ENCODE assay signal across 7 mouse cellular contexts in genomic region chr11:20445903-20446264, GRCm38 (mm10).
DNase-seq lines count a peak whose midpoint lies in the region; ATAC-seq and TF ChIP-seq lines count a peak whose summit lies in the region.

No protein-coding gene starts in this region.

- peak overlapping the region; percentile 18; the same call in 1 of the 2 replicates for H3K4me3 ChIP-seq in intestine, embryonic 14.5 days (ENCODE audit: low read depth, low read length)
- peak overlapping the region; percentile 23 for H3K4me3 ChIP-seq in limb, embryonic 12.5 days (replicated peaks)
- H3K4me3 ChIP-seq in midbrain, embryonic 13.5 days (replicated peaks) = peak overlapping the region; percentile 28
- peak overlapping the region; percentile 37 for H3K4me3 ChIP-seq in small intestine, adult 2 months (ENCODE audit: low read depth, low read length)

- H3K4me2 ChIP-seq in intestine, embryonic 14.5 days (ENCODE audit: low read length) = peak overlapping the region; percentile 49
- H3K4me2 ChIP-seq in limb, embryonic 12.5 days = peak overlapping the region; percentile 58
- H3K4me2 ChIP-seq in midbrain, embryonic 13.5 days (replicated peaks) = peak overlapping the region; percentile 51

- no peaks in the 10 kb centered on the region for H3K4me1 ChIP-seq in intestine, embryonic 14.5 days (replicated peaks; ENCODE audit: control insufficient read depth, insufficient read depth, low read length)
- peaks cover 7% of the 10 kb centered on the region for H3K4me1 ChIP-seq in limb, embryonic 12.5 days (replicated peaks)
- H3K4me1 ChIP-seq in midbrain, embryonic 13.5 days (replicated peaks) = peaks cover 25% of the 10 kb centered on the region
- H3K4me1 ChIP-seq in small intestine, adult 2 months (ENCODE audit: control insufficient read depth, insufficient read depth, insufficient read length, low read length) = 0 out of 2 replicates have a peak, but pooled peaks cover 3% of the 10 kb centered on the region

- H3K27me3 ChIP-seq in intestine, embryonic 14.5 days (replicated peaks; ENCODE audit: control insufficient read depth, insufficient read depth, low read length) = no peaks in the 10 kb centered on the region
- no peaks in the 10 kb centered on the region; the same call in 1 of the 2 replicates for H3K27me3 ChIP-seq in limb, embryonic 12.5 days
- no peaks in the 10 kb centered on the region; the same call in 1 of the 2 replicates for H3K27me3 ChIP-seq in midbrain, embryonic 13.5 days
- H3K27me3 ChIP-seq in small intestine, adult 2 months (ENCODE audit: control insufficient read depth, insufficient read depth, low read length) = no peaks in the 10 kb centered on the region

- DNase-seq in adrenal gland, adult (ENCODE audit: inconsistent age in 2 of 2, low spot score in 1 of 2) = peak; percentile 51 to 80
- peak; percentile 42 to 63 for DNase-seq in cerebellum, postnatal 36 days
- peak; percentile 80 for DNase-seq in gastrocnemius, postnatal 10 days
- DNase-seq in intestine, embryonic 14.5 days (ENCODE audit: low spot score) = peak; percentile 90

- H3K36me3 ChIP-seq in intestine, embryonic 14.5 days (ENCODE audit: control insufficient read depth, insufficient read depth, low read length) = no peaks in the 10 kb centered on the region
- no peaks in the 10 kb centered on the region for H3K36me3 ChIP-seq in limb, embryonic 12.5 days
- no peaks in the 10 kb centered on the region for H3K36me3 ChIP-seq in midbrain, embryonic 13.5 days
- H3K36me3 ChIP-seq in small intestine, adult 2 months (ENCODE audit: control insufficient read depth, insufficient read depth, low read length) = no peaks in the 10 kb centered on the region

- 1% methylated on average over 6 of the region's 6 CpGs for WGBS in intestine, embryonic 14.5 days
- 3% methylated on average over 6 of the region's 6 CpGs for WGBS in limb, embryonic 12.5 days
- WGBS in midbrain, embryonic 13.5 days = 3% methylated on average over 6 of the region's 6 CpGs
- 4% methylated on average over 6 of the region's 6 CpGs for whole genome bisulfite sequencing in small intestine, adult 2 months

- TF ChIP-seq CTCF in small intestine, adult 2 months (IDR thresholded peaks at IDR 0.05; ENCODE audit: extremely low read depth, insufficient read length, insufficient replicate concordance, low read depth, low read length) = peak; percentile 88

- H3K9ac ChIP-seq in intestine, embryonic 14.5 days (ENCODE audit: low read length) = no peak overlapping the region
- peak overlapping the region; percentile 23 for H3K9ac ChIP-seq in limb, embryonic 12.5 days (replicated peaks)
- H3K9ac ChIP-seq in midbrain, embryonic 13.5 days (replicated peaks) = peak overlapping the region; percentile 30; the same call in 1 of the 2 replicates

- H3K9me3 ChIP-seq in intestine, embryonic 14.5 days (ENCODE audit: control insufficient read depth, low read length) = no peaks in the 10 kb centered on the region
- peaks cover 9% of the 10 kb centered on the region for H3K9me3 ChIP-seq in limb, embryonic 12.5 days
- no peaks in the 10 kb centered on the region for H3K9me3 ChIP-seq in midbrain, embryonic 13.5 days

- no peak for TF ChIP-seq POLR2A in small intestine, adult 2 months (IDR thresholded peaks at IDR 0.05; ENCODE audit: low read depth, low read length)

- H3K27ac ChIP-seq in intestine, embryonic 14.5 days (ENCODE audit: low read depth) = no peak overlapping the region
- no peak overlapping the region for H3K27ac ChIP-seq in limb, embryonic 12.5 days
- H3K27ac ChIP-seq in midbrain, embryonic 13.5 days = no peak overlapping the region
- H3K27ac ChIP-seq in small intestine, adult 2 months (ENCODE audit: insufficient read depth, low read depth, low read length) = no peak overlapping the region

- ATAC-seq in intestine, embryonic 14.5 days (replicated peaks; ENCODE audit: low FRiP score, low TSS enrichment, low read depth) = peak; percentile 74; the same call in 1 of the 2 replicates
- ATAC-seq in limb, embryonic 12.5 days (ENCODE audit: insufficient number of reproducible peaks, insufficient read depth, low FRiP score, low TSS enrichment, low read depth) = no peak; the same call in 1 of the 2 replicates
- ATAC-seq in midbrain, embryonic 13.5 days = peak; percentile 84
